ENCODE assay signal across 8 mouse cellular contexts in the genomic region with DNA sequence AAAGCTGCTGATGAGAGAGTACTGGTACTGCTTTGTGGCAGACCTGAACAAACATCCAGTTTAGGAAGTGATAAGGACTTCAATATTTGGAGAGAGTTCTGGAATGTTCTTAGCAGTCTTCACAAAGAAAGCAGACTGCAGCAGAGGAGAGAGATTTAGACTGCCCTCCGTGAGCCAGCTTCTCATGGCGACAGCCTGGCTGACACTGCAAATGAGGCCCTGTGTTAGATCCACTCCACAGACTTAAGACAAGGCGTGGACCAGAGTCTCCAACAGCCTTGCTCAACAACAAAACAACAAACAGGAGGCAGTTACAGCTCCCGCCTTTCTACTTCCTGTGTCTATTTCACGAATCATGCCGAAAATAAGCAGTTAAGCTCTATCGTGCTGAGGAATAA.
DNase-seq lines count a peak whose midpoint lies in the region; ATAC-seq and TF ChIP-seq lines count a peak whose summit lies in the region.

No protein-coding gene starts in this region.

- H3ac ChIP-seq in myocyte (ENCODE audit: control insufficient read depth, insufficient read length): no peak overlapping the region

- intact Hi-C loops in left cerebral cortex, adult 2 months (cut with DNase I): loop anchor here (5.0 to 10.0 kb wide), 7 partner anchors 131 to 1866 kb away; partner anchors contain the start of gene Ddit4l
- intact Hi-C loops in left cerebral cortex, postnatal 25 days (cut with DNase I): loop anchor here (2.0 to 10.0 kb wide), 8 partner anchors 130 to 1866 kb away; partner anchors contain the start of gene Ppp3ca

- no peaks in the 10 kb centered on the region for H3K36me3 ChIP-seq in forebrain, embryonic 13.5 days (ENCODE audit: poor library complexity, severe bottlenecking)
- H3K36me3 ChIP-seq in intestine, postnatal 0 days (ENCODE audit: control insufficient read depth, insufficient read depth): no peaks in the 10 kb centered on the region
- no peaks in the 10 kb centered on the region for H3K36me3 ChIP-seq in myocyte (ENCODE audit: control insufficient read depth, insufficient read depth)

- H3K27ac ChIP-seq in left cerebral cortex, adult 2 months: peak overlapping the region; percentile 96
- H3K27ac ChIP-seq in forebrain, embryonic 13.5 days: no peak overlapping the region
- H3K27ac ChIP-seq in intestine, postnatal 0 days (ENCODE audit: low read depth, low read length): no peak overlapping the region

- no peak for DNase-seq in left cerebral cortex, adult 2 months (ENCODE audit: extremely low spot score in 1 of 2, low spot score in 2 of 2)
- DNase-seq in left cerebral cortex, adult 8-10 months (ENCODE audit: low spot score in 2 of 2): no peak
- no peak for DNase-seq in frontal cortex, postnatal 10 days (ENCODE audit: low spot score in 2 of 2)
- DNase-seq in left cerebral cortex, postnatal 25 days (ENCODE audit: low spot score in 2 of 2): no peak

- peak overlapping the region; percentile 14 for H3K9ac ChIP-seq in forebrain, embryonic 13.5 days
- H3K9ac ChIP-seq in intestine, postnatal 0 days (ENCODE audit: low read depth, low read length): no peak overlapping the region

- ATAC-seq in forebrain, embryonic 13.5 days: peak; percentile 46
- ATAC-seq in intestine, postnatal 0 days: no peak
- ATAC-seq in CD4-positive, CD25-positive, alpha-beta regulatory T cell, adult 4 months: no peak

- H3K9me3 ChIP-seq in forebrain, embryonic 13.5 days (replicated peaks): no peaks in the 10 kb centered on the region
- no peaks in the 10 kb centered on the region for H3K9me3 ChIP-seq in intestine, postnatal 0 days (ENCODE audit: control insufficient read depth)

- H3K4me3 ChIP-seq in left cerebral cortex, adult 2 months: peak overlapping the region; percentile 45
- H3K4me3 ChIP-seq in forebrain, embryonic 13.5 days: no peak overlapping the region
- H3K4me3 ChIP-seq in intestine, postnatal 0 days (ENCODE audit: low read depth, low read length): no peak overlapping the region
- H3K4me3 ChIP-seq in myocyte: no peak overlapping the region

- H3K4me1 ChIP-seq in forebrain, embryonic 13.5 days: peaks cover 6% of the 10 kb centered on the region; the same call in 1 of the 2 replicates
- no peaks in the 10 kb centered on the region for H3K4me1 ChIP-seq in intestine, postnatal 0 days (replicated peaks; ENCODE audit: control insufficient read depth, insufficient read depth, low read length)

- TF ChIP-seq CTCF in left cerebral cortex, adult 2 months (IDR thresholded peaks at IDR 0.05): no peak; the same call in 1 of the 2 replicates
- no peak for TF ChIP-seq CTCF in intestine, postnatal 0 days (IDR thresholded peaks at IDR 0.05; ENCODE audit: low read depth)

- no peaks in the 10 kb centered on the region for H3K27me3 ChIP-seq in forebrain, embryonic 13.5 days
- no peaks in the 10 kb centered on the region for H3K27me3 ChIP-seq in intestine, postnatal 0 days (replicated peaks; ENCODE audit: control insufficient read depth, insufficient read depth, low read length)
- no peaks in the 10 kb centered on the region for H3K27me3 ChIP-seq in myocyte (ENCODE audit: control insufficient read depth, insufficient read depth, insufficient read length)

- peak overlapping the region; percentile 62 for H3K4me2 ChIP-seq in forebrain, embryonic 13.5 days
- H3K4me2 ChIP-seq in intestine, postnatal 0 days (replicated peaks; ENCODE audit: low read depth): peak overlapping the region; percentile 58
- H3K4me2 ChIP-seq in myocyte (ENCODE audit: low read depth): peak overlapping the region; percentile 83

- H3K79me2 ChIP-seq in myocyte (ENCODE audit: control insufficient read depth, insufficient read depth): no peaks in the 10 kb centered on the region

- WGBS in forebrain, embryonic 13.5 days: 61% methylated on average over 7 of the region's 7 CpGs
- WGBS in intestine, postnatal 0 days: 46% methylated on average over 7 of the region's 7 CpGs

- no peak for TF ChIP-seq POLR2A in myocyte (IDR thresholded peaks at IDR 0.05; ENCODE audit: insufficient read length, low read depth)

TF ChIP-seq in myocyte, 11 proteins besides CTCF, POLR2A, EP300 and RAD21:
- TF ChIP-seq MYOG (IDR thresholded peaks at IDR 0.05; ENCODE audit: control insufficient read depth in 1 of 3, insufficient read depth in 1 of 3, insufficient read length in 2 of 3, low read depth in 2 of 3) (no peak), TCF12 (IDR thresholded peaks at IDR 0.05; ENCODE audit: insufficient read depth, poor library complexity, severe bottlenecking) (no peak), SRF (IDR thresholded peaks at IDR 0.05; ENCODE audit: control insufficient read depth, insufficient read length, low read depth) (no peak), MAX (IDR thresholded peaks at IDR 0.05; ENCODE audit: low read depth) (no peak), TCF3 (IDR thresholded peaks at IDR 0.05; ENCODE audit: insufficient read length, low read depth) (no peak), CEBPB (IDR thresholded peaks at IDR 0.05; ENCODE audit: insufficient read depth, poor library complexity, severe bottlenecking) (no peak), USF1 (IDR thresholded peaks at IDR 0.05; ENCODE audit: low read depth) (no peak), E2F4 (IDR thresholded peaks at IDR 0.05; ENCODE audit: insufficient read depth) (no peak), REST (IDR thresholded peaks at IDR 0.05; ENCODE audit: insufficient read depth, insufficient read length) (no peak), POLR2AphosphoS2 (IDR thresholded peaks at IDR 0.05; ENCODE audit: insufficient read length, low read depth) (no peak), MYOD1 (IDR thresholded peaks at IDR 0.05; ENCODE audit: control insufficient read depth in 1 of 3, insufficient read length in 2 of 3, low read depth in 2 of 3) (no peak)
TF ChIP-seq in myocyte: peak in this region for 0.
